Mouse (Mus musculus) midbrain, embryonic 16.5 days (tissue): Measurements from ENCODE around the gene Clk3. TPM values are rescaled to one million over a fixed set of nuclear protein-coding genes. Genes with fewer than 3 reads are reported as not detected.

ENCODE experiments used
- ATAC-seq: fragments of 200-750 bp; cut with Nextera tagmentation; 2 replicates; pipeline ENCODE4 v1.8.0; 2017; ENCODE audit warnings: moderate TSS enrichment
- H3K27ac ChIP-seq: fragments of 300-500 bp; sonication (generic); 2 replicates; pipeline ENCODE4 v1.5.1; 2014; ENCODE audit warnings: mild to moderate bottlenecking, low read length, mixed read lengths
- H3K27me3 ChIP-seq: fragments of 300-500 bp; sonication (generic); 2 replicates; pipeline ENCODE4 v1.6.1; 2014; ENCODE audit warnings: low read depth, low read length, mixed read lengths; ENCODE audit not compliant: control insufficient read depth, insufficient read depth
- H3K36me3 ChIP-seq: fragments of 300-500 bp; sonication (generic); 2 replicates; pipeline ENCODE4 v1.6.1; 2014; ENCODE audit warnings: mild to moderate bottlenecking, low read length, moderate library complexity, mixed read lengths; ENCODE audit not compliant: control insufficient read depth, insufficient read depth
- H3K4me1 ChIP-seq: fragments of 300-500 bp; sonication (generic); 2 replicates; pipeline ENCODE4 v1.6.1; 2014; ENCODE audit warnings: mild to moderate bottlenecking, low read length, mixed read lengths; ENCODE audit not compliant: control insufficient read depth, insufficient read depth
- H3K4me2 ChIP-seq: fragments of 300-500 bp; sonication (generic); 2 replicates; pipeline ENCODE4 v1.6.1; 2014; ENCODE audit warnings: mild to moderate bottlenecking, low read length, mixed read lengths
- H3K4me3 ChIP-seq: fragments of 300-500 bp; sonication (generic); 2 replicates; pipeline ENCODE4 v1.5.1; 2014; ENCODE audit warnings: low read depth, mild to moderate bottlenecking, low read length, moderate library complexity, mixed read lengths
- H3K9ac ChIP-seq: fragments of 300-500 bp; sonication (generic); 2 replicates; pipeline ENCODE4 v1.6.1; 2014; ENCODE audit warnings: low read depth, low read length, mixed read lengths
- H3K9me3 ChIP-seq: fragments of 300-500 bp; sonication (generic); replicated peaks from 2 replicates; pipeline ENCODE4 v1.6.1; 2014; ENCODE audit warnings: mild to moderate bottlenecking, low read length, mixed read lengths; ENCODE audit not compliant: control insufficient read depth, poor library complexity, severe bottlenecking
- WGBS: fragments of 180-500 bp; shearing (Covaris S2); extraction: QIAGEN DNeasy Blood & Tissue Kit; methylation state at CpG from one replicate; pipeline ENCODE4 v1.1.7; 2014; 5-methylcytosine and 5-hydroxymethylcytosine counted together
- polyA plus RNA-seq: library from polyadenylated mRNA; unstranded; fragments of >200 nt; fragmentation: Nextera tagmentation; extraction: Ambion mirVana; gene quantifications from 2 replicates; pipeline ENCODE4 v1.2.1, GENCODE M21; 2015

The Clk3 gene
- polyA plus RNA-seq, 1 experiment from 2014 or later = 62.9 TPM

DNA sequence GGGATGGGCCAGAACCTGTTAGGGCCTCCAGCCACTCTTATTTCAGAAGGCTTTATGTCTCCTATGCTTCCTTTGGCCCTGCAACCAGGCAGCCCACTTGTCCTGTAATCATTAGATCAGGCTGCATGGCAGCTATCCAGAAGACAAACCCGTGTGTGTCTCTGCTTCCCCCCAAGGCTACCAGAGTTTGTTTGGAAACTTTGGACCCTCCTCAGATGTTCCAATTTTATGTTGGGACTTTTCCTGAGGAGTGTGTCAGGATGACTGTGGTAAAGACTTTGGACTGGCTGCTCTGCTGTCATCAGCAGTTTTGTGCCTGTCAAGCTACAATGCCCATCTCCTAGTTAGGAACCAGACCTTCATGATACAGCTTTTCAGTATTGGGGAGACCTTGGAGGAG, 16.8 kb downstream of the Clk3 start:
- H3K4me1 ChIP-seq = no peaks in the 10 kb centered on the region
- no peaks in the 10 kb centered on the region for H3K9me3 ChIP-seq
- peaks cover 61% of the 10 kb centered on the region for H3K36me3 ChIP-seq
- ATAC-seq = no peak
- no peak overlapping the region for H3K4me3 ChIP-seq
- no peak overlapping the region for H3K27ac ChIP-seq
- H3K27me3 ChIP-seq = no peaks in the 10 kb centered on the region
- H3K4me2 ChIP-seq = no peak overlapping the region
- no peak overlapping the region for H3K9ac ChIP-seq
- 83% methylated on average over 1 of the region's 1 CpGs for WGBS

DNA sequence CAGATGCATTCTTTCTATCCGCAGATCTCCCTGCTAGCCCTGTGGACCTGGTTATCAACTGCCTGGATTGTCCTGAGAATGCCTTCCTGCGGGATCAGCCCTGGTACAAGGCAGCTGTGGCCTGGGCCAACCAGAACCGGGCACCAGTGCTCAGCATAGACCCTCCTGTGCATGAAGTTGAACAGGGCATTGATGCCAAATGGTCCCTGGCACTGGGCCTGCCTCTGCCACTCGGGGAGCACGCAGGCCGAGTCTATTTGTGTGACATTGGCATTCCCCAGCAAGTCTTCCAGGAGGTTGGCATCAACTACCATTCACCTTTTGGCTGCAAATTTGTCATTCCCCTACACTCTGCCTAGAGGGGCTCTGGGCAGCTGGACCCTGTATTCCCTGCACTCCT, 17.5 kb downstream of the Clk3 start:
- H3K27ac ChIP-seq = no peak overlapping the region
- WGBS = 93% methylated on average over 6 of the region's 6 CpGs
- ATAC-seq = no peak

DNA sequence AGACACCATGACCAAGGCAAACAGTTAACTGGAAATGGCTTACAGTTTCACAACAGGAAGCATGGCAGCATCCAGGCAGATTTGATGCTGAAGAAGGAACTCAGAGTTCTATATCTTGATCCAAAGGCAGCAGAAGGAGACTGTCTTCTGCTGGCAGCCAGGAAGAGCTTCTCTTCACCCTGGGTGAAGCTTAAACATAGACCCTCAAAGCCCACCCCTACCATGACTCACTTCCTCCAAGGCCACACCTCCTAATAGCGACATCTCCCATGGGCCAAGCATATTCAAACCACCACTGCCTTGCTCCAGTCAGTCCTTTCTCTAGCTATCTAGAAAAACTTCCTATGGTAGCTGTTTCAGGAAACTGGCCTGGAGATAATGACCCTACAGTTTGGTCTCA, 18.6 kb downstream of the Clk3 start:
- ATAC-seq = no peak
- Histone ChIP-seq H3K27me3 (no peaks in the 10 kb centered on the region), H3K9me3 (no peaks in the 10 kb centered on the region), H3K36me3 (peaks cover 44% of the 10 kb centered on the region), H3K9ac (no peak overlapping the region), H3K27ac (no peak overlapping the region), H3K4me1 (no peaks in the 10 kb centered on the region), H3K4me3 (no peak overlapping the region), H3K4me2 (no peak overlapping the region)
- 82% methylated on average over 1 of the region's 1 CpGs for WGBS

More for the DNA sequence above, 17.5 kb downstream of the Clk3 start:
- Histone ChIP-seq H3K27me3 (no peaks in the 10 kb centered on the region), H3K4me2 (no peak overlapping the region), H3K4me3 (no peak overlapping the region), H3K36me3 (peaks cover 54% of the 10 kb centered on the region), H3K9me3 (no peaks in the 10 kb centered on the region), H3K9ac (no peak overlapping the region), H3K4me1 (no peaks in the 10 kb centered on the region)

DNA sequence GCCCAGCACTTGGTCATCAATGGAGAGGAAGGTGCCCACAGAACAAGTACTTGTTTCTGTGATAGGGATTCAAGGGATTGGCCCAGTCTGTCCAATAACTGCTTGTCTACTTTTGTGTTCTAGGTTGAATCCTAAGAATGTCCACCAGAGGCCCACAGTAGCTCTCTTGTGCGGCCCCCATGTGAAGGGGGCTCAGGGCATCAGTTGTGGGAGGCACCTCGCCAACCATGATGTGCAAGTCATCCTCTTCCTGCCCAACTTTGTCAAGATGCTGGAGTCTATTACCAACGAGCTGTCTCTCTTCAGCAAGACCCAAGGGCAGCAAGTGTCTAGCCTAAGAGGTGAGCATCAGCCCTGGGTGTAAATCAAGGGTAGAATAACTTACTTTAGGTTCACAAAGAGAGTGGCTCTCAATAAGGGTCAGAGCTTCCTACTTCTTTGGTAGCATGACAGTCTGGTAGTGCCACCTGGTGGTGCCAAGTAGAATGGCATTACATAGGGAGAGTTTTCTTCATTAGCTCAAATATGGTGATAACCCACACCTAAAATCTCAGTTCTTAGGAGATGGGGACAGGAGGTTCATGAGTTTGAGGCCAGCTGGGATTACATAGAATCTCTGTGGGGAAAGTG, 21.1 kb downstream of the Clk3 start:
- Histone ChIP-seq H3K36me3 (peaks cover 29% of the 10 kb centered on the region), H3K9ac (no peak overlapping the region), H3K4me1 (no peaks in the 10 kb centered on the region), H3K27me3 (no peaks in the 10 kb centered on the region), H3K9me3 (no peaks in the 10 kb centered on the region), H3K4me3 (no peak overlapping the region), H3K4me2 (no peak overlapping the region), H3K27ac (no peak overlapping the region)
- no peak for ATAC-seq
- 77% methylated on average over 3 of the region's 3 CpGs for WGBS

DNA sequence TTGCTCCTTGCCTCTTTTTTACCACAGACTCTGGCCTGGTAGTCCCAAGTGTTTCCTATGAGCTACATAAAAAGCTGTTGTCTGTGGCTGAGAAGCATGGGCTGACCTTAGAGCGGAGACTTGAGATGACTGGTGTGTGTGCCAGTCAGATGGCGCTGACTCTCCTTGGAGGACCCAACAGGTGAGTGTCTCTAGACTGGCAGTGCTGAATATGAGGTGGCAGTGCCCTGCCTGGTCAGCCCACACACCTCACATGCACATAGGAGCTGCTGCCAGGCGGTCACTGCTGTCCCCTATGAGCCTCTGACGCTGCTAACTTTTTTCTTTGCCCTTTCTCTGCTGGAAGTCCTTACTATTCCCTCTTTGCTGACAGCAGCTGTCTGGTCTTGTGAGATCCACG, 25.8 kb downstream of the Clk3 start:
- no peak for ATAC-seq
- 92% methylated on average over 5 of the region's 5 CpGs for WGBS
- Histone ChIP-seq H3K9ac (no peak overlapping the region), H3K4me1 (no peaks in the 10 kb centered on the region), H3K27me3 (no peaks in the 10 kb centered on the region), H3K4me3 (no peak overlapping the region), H3K36me3 (peaks cover 5% of the 10 kb centered on the region; the same call in 1 of the 2 replicates), H3K9me3 (no peaks in the 10 kb centered on the region), H3K27ac (no peak overlapping the region), H3K4me2 (no peak overlapping the region)

DNA sequence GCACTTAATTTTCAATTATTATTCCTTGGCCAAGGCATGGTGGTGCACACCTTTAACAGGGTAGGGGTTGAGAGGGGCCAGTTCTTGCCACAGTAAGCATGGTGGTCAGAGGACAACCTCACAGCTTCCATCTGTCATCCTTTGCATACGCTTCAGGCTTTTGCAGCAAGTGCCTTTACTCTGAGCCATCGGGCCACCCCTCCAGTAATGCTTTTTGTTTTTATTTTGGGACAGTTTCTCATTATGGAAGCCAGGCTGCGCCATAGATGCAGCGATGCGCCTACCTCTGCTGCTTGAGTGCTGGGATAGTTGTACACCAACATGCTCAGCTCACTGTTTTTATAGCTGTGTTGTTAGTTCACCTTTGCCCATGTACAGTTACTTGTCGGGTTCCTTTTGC, 32.1 kb downstream of the Clk3 start:
- Histone ChIP-seq H3K36me3 (0 out of 2 replicates have a peak, but pooled peaks cover 3% of the 10 kb centered on the region), H3K27ac (no peak overlapping the region), H3K4me3 (no peak overlapping the region), H3K4me1 (no peaks in the 10 kb centered on the region), H3K4me2 (no peak overlapping the region), H3K9me3 (no peaks in the 10 kb centered on the region), H3K27me3 (no peaks in the 10 kb centered on the region), H3K9ac (no peak overlapping the region)
- 98% methylated on average over 6 of the region's 6 CpGs for WGBS
- ATAC-seq = no peak

DNA sequence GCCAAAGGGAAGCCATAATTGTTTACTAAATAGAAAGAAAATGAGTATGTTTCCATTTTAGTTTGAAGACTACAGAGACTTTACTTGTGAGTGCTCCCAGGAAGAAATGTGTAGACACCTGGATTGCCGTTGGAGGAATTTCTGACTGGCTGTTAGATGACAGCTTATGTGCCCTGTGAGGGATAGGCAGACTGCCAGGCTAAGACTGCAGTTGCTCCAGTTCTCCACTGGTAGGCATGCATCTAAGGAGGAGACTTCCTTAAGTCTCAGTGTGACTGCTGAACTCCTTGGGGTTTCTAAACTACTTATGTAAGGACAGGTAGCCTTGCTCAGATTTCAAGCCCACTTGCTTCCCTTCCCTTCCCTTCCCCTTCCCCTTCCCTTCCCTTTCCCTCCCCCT, 37.3 kb downstream of the Clk3 start:
- ATAC-seq = no peak
- peaks cover 6% of the 10 kb centered on the region; the same call in 1 of the 2 replicates for H3K36me3 ChIP-seq
- H3K9me3 ChIP-seq = no peaks in the 10 kb centered on the region
- no peaks in the 10 kb centered on the region for H3K27me3 ChIP-seq
- H3K27ac ChIP-seq = no peak overlapping the region
- H3K4me2 ChIP-seq = no peak overlapping the region
- WGBS = 97% methylated on average over 1 of the region's 1 CpGs
- no peak overlapping the region for H3K9ac ChIP-seq
- H3K4me1 ChIP-seq = no peaks in the 10 kb centered on the region
- no peak overlapping the region for H3K4me3 ChIP-seq

DNA sequence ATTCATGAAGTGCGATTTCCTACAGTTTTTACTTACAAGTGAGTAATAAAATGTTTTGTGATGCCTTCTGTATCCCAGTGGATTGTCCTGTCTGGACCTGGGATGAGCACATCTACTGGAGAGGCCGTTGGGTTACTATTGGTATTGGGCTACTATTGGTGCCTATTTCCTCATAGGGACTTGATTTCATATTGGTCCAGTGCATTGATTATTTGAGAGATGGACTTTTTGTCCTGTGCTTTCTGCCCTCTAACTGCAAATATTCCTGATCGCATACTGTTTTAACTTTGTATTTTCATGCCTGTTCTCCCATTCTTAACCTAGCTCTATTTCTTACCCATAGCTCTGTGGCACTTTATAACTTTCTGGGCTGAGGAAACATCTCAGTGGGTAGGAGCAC, 41.0 kb downstream of the Clk3 start:
- Histone ChIP-seq H3K9ac (no peak overlapping the region), H3K27me3 (no peaks in the 10 kb centered on the region), H3K9me3 (no peaks in the 10 kb centered on the region), H3K36me3 (peaks cover 16% of the 10 kb centered on the region), H3K4me1 (no peaks in the 10 kb centered on the region), H3K4me3 (no peak overlapping the region), H3K27ac (no peak overlapping the region), H3K4me2 (no peak overlapping the region)
- ATAC-seq = no peak
- 95% methylated on average over 3 of the region's 3 CpGs for WGBS

DNA sequence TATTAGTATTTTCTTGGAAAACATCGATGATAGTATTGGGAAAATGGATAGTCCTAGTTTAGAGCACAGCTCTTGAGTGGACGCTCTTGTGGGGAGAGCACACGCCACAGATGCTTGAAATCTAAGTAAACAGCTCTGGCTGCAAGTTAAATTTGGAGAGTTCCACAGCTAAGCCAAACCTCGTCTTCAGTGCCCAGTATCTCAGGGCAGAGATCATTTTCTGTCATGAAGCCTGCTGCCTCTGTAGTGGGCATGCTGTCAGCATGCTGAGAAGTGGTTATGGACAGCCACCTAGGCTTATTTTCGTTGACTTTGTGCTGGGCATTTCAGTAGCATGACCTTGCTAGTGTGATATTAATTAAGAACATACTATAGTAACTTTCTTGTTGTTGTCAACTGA, 41.9 kb downstream of the Clk3 start:
- Histone ChIP-seq H3K9me3 (no peaks in the 10 kb centered on the region), H3K4me3 (no peak overlapping the region), H3K27ac (no peak overlapping the region), H3K4me1 (no peaks in the 10 kb centered on the region), H3K36me3 (peaks cover 16% of the 10 kb centered on the region), H3K4me2 (no peak overlapping the region), H3K27me3 (no peaks in the 10 kb centered on the region), H3K9ac (no peak overlapping the region)
- ATAC-seq = no peak
- WGBS = 88% methylated on average over 5 of the region's 5 CpGs
